Mouse (Mus musculus): ENCODE results near the gene Arhgap22.

The Arhgap22 gene

DNA sequence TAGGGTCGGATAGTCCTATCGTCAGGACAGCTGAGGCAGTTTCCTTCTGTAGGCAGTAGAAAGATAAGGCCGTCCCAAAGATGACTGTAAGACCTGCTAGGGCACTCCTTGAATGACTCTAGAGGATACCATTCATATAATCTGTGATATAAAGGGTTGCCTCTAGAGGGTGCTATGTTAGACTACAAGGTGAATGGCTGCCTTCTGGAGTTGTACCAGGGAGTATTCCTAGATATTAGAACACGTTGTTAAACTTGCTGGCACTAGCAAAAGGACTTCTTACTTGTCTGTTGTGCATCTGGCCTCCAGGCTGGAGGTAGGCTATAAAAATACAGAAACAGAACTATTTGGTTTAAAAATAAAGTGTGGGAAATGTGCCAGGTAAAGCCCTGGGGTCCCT lies 117.2 kb downstream of the Arhgap22 start:
- no peak for DNase-seq (ENCODE audit: low read depth, low spot score)

DNA sequence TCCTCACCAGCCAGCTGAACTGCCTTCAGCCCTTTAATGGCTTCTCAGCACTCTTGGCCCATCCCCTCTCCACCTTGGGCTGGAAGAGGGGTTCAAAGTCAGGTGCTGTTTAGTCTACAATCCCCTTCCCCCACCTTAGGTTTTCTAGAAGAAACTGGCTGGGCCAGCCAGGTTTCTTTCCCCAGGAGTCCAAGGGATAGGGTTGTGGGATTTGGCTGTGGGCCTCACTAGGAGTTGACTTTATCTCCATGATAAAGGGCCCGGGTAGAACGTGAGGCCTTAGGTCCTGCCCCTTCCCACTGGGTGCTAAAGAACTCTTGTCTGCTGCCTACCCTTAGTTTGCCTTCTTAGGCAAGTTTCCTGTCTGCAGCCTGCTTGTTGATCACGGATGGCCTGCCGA lies 117.8 kb downstream of the Arhgap22 start:
- no peak for DNase-seq (ENCODE audit: low read depth, low spot score)

DNA sequence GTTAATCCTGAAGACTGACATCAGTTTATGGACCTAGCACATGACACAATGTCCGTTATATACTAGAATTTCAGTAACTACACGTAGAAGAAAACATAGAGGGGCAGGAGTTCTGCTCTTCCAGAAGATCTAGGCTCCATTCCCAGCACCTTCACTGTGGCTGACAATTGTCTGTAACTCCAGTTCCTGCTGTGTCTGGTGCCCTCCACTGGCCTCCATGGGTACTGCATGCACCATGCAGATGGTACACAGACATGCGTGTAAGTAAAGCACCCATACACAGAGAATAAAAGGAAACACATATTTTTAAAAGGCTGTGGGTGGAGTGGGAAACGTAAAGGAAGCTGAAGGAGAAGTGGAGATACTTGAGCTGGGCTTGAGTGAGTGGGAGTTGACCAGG lies 120.0 kb downstream of the Arhgap22 start:
- no peak for DNase-seq (ENCODE audit: low read depth, low spot score)

DNA sequence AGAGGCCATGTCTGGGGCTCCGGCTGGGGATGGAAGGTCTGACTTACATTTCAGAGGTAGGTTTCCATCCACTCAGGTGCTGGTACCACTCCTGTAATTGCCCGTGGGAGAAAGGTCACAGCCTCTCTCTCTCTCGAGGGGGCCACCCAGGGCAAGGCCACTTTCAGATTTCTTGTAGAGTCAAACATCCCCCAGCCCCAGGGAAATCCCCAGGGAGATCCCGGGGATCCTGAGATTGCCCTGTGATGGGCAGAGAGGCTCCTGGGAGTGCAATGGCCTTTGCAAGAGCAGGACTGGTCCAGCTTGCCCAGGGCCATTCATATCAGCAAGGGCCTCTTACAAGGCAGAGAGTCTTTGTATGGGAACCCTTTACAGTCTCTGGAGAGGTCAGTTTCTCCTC lies 120.6 kb downstream of the Arhgap22 start:
- DNase-seq (ENCODE audit: low read depth, low spot score), result no peak

DNA sequence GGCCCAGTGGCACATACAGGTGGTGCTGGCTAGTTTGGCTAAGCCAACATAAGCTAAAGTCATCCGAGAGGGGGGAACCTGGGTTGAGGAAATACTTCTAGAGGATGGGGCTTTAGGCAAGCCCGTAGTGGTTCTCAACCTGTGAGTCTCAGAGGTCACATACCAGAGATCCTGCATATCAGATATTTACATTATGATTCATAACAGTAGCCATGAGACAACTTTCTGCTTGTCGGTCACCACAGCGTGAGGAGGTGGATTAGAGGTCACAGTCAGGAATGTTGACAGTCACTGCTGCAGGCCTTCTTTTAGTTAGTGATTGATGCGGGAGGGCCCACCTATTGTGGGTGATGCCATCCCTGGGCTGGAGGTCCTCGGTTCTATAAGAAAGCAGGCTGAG lies 121.9 kb downstream of the Arhgap22 start:
- DNase-seq (ENCODE audit: low read depth, low spot score), result no peak

DNA sequence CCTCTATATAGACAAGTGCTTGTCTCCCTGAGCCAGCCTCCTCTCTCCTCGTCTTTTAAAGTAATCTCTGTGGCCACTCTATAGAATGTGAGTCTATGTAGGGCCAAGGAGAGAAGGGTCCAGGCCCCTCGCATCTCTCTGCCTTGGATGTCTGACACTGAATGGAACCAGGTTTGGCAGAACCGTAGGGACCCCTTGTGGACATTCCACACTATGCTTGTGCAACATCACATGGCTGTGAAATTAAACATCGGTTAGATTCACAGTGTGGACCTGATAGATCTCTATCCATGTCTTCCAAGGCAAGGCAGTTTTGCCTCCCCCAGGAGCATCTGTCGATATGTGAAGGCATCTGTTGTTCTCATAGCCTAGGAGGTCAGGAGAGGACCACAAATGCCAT lies 124.9 kb downstream of the Arhgap22 start:
- DNase-seq (ENCODE audit: low read depth, low spot score), result no peak

DNA sequence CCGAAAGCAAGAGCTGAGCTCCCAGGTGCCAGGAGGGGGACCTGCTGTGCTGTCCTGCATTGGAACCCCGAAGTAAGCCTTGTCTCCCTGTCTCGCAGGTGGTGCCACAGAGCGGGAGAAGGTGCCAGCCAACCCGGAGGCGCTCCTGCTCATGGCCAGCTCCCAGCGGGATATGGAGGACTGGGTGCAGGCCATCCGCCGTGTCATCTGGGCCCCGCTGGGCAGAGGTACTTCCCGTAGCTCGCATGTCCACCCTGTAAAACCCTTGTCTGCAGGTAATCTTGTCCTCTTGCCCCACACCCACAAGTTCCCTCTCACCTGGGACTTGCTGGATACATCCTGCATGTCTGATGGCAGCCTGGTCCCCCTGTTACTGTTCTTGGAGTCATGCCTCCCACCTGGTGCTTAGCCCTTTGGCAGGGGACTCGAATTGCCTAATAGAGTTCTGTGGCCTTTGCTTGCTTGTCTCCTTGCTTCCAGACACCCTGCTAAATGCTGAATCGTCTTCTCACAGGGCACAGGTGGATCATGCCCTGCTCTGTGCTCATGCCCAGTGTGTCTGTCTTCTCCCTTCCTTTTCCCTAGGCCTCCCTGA lies 129.4 kb downstream of the Arhgap22 start:
- DNase-seq (ENCODE audit: low read depth, low spot score), result no peak

DNA sequence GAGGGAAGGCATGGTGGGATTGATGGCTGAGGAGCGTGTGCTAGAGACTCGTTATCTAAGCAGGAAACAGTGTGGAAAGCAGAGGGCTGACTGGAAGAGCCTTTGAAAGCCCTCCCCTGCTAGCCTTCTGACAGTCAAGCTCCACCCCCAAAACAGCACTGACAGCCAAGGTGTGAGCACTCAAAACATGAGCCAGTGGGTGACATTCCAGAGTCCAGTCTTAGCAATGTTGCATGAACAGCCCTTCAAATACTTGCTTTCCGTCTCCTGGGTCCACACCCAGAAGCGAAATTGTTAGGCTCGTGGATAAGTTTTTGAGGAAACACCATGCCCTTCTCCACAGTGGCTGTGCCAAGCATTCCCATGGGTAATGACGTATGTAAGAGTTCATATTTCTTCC lies 132.7 kb downstream of the Arhgap22 start:
- DNase-seq (ENCODE audit: low read depth, low spot score), result no peak

DNA sequence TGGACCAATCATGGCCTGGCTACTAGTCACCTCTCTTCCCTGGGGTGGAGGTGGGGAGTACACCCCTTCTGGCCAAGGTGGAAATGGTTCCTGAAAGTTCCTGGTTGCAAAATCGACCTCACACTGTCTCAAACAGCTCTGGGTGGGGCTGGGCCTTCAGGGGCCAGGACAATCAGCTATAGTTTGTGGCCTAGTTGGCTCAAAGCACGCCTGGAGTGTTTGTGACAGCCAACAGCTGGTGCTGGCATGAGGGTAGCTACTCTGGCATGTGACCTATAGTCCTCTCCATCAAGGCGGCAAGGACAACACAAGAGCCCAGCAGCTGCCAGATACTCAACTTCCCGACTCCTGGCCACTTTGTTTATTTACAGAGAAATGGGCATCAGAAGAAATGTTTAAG lies 133.9 kb downstream of the Arhgap22 start:
- no peak for DNase-seq (ENCODE audit: low read depth, low spot score)

DNA sequence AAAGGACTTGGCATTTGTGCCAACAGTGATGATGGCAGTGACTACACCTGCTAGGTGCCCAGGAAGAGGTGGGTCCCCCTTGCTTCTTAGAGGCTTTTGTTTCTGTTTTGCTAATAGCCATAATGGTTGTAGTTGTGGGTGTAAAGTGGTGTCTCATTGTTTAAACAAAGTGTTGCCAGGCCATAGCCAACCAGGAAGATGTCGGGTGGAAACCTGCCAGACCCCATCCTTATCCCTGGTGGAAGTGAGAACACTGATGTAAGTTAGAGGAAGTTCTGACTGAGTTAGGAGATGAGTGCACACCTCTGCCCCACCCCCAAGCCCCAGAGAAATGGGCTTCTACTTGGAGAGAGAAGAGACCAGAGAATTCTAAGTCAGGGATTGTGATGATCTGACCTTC lies 134.3 kb downstream of the Arhgap22 start:
- no peak for DNase-seq (ENCODE audit: low read depth, low spot score)

DNA sequence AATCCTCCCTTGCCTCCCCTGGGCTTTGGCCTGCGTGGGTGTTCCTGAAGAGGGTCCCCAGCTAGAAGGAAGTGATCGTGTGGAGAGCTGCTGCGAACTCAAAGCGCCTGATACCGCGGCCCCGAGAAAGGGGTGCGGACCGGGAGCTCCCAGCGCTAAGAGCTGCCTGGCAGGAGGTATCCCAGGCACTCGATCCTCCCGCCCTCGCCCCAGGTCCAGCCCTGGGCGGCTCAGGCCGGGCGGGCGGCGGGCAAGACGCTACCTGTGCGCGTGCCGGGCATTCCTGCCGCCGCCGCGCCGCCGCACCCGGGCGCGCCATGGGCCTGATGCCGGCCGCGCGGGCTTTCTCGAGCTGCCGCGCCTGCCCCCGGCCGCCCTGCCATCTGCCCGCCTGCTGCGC lies 137.2 kb downstream of the Arhgap22 start:
- DNase-seq (ENCODE audit: low read depth, low spot score), result no peak

DNA sequence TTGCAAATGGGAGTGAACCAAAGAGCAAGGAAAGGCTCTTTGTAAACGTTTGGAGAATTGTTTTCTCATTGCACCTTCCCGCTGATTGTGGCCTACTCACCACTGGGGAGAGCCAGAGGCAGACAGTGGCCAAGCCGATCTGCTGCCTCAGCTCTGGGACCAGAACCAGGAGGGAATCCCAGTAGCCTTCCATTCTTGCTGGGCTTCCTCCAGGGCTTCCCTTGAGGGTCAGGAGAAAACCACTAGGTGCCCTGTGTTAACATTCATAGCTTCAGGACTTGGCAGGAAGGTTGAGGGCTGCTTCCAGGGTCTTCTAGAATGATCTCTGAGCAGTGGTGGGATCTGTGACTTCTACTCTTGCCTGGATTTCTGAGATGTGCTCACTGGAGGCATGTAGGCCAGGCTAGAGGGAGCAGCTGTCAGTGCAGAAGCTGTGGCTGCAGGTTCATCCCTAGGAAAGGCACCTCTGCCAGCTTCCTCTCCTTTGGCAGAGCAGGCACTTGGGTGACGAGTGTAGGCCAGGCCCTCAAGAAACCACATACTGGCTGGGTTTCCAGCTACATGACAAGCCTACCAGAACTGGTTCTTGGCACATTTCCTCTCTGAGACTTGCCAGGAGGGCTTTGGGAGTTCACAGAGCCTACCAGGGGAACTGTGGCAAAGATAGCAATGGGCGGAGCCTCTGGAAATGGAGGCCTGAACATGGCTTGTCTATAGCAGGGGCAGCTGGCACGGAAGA lies 138.3 kb downstream of the Arhgap22 start:
- DNase-seq (ENCODE audit: low read depth, low spot score), result no peak

DNA sequence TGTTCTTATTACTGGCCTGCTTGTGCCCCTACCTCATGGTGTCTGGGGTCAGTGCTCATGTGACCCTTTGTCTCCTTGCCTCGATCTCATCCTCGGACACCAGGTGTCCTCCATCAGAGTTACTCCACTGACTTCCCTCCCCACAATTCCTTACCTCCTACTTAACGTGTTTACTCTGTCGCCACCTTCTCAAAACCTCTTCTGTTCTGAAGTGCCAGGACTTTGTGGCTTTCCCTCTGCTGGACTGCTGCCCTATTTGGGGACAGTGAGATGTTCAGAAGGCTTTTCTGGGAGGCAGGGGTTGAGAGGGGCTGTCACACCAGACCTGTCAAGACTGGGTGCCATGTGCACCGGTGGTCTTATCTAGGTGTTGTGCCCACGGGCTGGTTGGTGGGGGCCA lies 139.1 kb downstream of the Arhgap22 start:
- no peak for DNase-seq (ENCODE audit: low read depth, low spot score)

DNA sequence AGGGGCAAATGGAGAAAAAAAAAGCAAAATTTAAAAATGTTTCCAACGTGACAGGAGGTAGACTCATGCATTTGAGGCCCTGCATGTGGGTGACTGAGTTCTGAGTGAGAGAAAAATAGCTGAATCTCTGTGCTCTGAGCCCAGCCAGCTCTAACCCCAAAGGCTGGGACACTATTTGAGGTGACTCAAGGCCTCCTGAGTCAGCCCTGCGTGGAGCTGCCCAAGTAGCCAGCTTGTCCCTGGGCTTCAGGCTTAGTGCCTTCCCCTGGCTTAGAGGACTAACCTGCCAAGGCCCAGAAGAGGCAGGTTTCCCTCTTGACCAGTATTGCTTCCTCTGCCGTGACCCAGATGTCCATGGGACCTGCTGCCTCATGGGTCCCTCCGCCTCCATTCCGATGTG lies 141.4 kb downstream of the Arhgap22 start:
- DNase-seq (ENCODE audit: low read depth, low spot score), result no peak

DNA sequence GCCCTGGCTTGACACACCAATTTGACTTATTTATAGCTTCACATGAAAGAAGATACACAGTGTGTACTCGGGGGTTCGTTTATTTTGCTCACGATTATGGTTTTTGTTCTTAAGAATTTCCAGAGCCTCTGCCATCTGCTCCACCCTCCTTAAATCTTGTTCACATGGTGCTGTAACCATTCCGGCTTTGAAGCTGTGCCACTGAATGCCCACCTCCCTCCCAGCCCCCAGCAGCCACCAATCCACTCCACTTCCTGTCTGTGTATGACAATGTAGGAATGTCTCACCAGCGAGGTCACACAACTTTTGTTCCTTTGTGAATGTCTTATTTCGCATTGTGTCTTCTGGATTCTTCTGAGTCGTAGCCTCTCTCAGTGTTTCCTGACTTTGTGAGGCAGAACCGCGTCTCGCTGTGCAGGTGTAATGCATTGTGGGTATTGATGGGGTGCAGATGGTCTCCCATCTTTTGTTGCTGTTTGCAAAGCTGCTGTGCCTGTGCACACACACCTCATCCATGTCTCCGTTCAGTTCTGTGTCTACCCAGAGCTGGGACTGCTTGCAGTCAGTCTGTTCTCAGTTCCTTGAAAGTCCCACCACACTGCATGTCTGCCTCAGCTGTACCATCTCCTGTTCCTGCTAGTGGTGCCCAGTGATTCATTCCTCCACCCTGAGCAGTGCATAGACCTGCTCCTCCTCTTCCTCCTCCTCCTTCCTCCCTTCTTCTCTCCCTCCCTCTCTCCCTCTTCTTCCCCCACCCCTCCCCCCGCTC lies 144.0 kb downstream of the Arhgap22 start:
- DNase-seq (ENCODE audit: low read depth, low spot score), result no peak

DNA sequence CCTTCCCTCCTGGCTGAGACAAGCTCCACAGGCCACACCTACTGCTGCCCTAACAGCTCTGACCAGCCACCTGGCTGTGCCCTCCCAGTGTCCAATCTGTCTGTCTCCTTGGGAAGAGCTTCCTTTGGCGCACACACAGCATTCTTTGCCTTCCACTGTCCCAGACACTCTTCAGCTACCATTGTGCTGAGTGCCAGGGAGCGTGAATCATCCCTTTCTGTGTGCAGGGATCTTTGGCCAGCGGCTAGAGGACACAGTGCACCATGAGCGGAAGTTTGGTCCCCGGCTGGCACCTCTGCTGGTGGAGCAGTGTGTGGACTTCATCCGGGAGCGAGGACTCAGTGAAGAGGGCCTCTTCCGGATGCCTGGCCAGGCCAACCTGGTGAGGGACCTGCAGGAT lies 145.1 kb downstream of the Arhgap22 start:
- no peak for DNase-seq (ENCODE audit: low read depth, low spot score)

DNA sequence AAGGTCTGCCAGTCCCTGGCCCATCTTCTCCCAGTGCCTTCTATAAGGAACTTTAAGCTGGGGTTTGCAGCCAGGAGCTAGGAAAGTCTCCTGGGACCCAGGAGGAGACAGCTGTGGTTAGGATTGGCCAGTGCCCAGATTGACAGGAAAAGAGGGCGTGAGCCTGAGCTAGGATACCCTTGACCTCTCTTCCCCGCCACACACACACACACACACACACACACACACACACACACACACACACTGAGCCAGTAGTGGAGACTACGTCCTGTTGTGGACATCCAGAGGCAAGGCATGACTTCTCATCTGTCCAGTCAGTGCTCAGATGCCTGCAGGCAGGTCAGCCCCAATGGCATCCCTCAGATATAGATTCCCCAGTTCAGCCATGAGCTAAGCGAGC lies 147.7 kb downstream of the Arhgap22 start:
- DNase-seq (ENCODE audit: low read depth, low spot score), result no peak

DNA sequence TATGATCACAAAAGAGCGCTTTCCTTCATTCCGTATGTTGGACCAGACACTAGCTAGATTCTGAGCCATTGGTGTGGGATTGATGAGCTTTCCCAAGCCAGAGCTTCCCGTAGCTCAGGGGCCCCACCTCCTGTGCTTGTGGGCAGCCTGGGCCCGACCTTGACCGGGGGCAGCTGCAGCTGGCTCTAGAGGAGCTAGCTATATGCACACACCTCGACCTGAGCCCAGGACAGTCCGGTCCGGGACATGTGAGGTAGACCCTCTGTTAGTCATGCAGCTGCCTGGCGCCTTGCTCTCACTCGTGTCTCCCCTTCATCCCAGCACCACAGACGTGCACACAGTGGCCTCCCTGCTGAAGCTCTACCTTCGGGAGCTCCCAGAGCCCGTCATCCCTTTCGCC lies 148.3 kb downstream of the Arhgap22 start:
- DNase-seq (ENCODE audit: low read depth, low spot score), result no peak

DNA sequence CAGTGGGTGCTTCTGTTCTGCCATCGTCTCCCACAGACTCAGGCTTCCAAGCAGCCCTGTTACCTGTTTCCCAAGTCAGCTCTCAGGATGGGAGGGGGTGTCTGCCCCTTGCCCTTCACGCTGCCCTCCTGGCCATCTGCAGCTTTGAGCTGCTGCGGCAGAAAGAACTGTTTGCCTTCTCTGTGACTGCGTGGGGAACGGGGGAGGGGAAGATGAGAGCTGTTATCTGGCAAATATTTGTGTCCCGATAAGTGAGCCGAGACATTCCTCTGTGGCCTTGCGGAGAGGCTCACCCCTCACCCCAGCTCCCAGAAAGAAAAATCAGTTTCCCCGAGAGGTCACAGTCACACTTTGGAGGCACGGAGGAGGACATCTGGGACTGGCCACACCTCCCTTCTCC lies 149.0 kb downstream of the Arhgap22 start:
- no peak for DNase-seq (ENCODE audit: low read depth, low spot score)

DNA sequence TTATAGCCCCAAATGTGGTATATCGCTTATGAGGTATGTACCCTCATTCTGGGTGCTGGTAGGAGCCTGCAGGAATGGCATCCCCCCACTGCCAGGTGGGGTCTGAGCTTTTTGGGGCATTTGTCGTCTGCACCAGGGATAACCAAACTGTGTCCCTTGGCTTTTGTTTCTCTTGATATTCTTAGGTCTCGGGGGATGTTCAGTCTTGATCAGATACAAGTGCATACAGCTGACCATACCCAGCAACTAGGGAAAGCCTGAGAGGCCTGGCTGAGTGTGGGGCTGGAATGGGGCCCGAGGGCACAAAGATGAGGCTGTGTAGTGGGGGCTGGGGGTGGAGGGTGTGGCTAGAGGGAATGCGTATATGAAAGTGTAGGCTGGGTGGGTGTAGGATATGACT lies 149.8 kb downstream of the Arhgap22 start:
- DNase-seq (ENCODE audit: low read depth, low spot score), result no peak

DNA sequence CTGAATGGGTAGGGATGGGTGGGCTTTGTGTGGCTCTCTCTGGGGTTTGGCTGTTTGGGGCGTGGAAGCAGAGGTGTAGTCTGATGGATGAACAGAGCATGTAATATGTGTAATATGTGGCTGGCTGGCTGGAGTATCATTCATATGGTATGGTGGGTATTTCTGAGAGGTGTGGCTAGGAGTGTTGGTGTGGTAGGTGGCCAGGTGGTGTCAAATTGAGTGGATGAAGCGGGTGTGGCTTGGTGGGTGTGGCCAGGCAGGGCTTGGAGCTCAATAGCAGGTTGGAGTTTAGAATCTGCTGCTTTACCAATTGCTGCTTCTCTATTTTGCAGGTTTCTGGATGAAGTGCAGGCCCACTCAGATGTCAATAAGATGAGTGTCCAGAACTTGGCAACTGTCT lies 150.2 kb downstream of the Arhgap22 start:
- DNase-seq (ENCODE audit: low read depth, low spot score), result no peak

DNA sequence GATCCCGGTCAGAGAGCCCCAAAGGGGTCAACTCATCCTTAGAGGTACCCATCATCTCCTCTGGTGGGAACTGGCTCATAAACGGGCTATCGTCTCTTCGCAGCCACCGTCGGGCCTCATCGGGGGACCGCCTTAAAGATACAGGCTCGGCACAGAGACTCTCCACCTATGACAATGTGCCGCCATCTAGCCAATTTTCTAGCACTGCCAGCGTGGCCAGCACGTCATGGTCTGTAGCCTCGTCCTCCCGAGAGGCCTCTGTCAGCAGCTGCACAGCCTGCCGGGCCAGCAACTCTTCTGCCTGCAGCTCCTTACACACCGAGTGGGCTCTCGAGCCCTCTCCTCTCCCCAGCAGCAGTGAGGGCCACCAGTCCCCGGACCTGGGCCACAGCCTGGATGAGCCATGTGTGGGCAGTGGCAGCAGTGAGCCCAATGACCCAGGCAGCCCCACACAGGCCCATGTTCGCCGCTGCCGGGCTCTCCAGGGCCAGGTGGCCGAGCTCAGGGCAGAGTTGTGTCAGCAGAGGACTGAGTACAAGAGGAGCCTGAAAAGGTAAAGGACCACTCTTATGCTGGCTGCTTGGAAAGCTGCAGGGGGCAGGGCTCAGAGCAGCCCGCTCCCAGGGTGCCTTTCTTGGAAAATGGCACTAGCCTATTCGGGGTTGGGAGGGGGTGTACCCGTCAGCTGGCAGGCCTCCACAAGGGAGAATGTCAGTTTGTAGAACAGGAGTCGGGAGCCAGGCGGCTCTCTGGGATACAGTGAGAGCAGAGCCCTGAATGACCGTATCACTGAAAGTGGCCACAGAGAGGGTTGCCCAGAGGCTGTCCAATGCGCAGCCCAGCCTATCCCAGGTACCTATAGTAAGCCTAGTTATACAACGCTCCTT lies 153.3 kb downstream of the Arhgap22 start:
- no peak for DNase-seq (ENCODE audit: low read depth, low spot score)

Data from retina, adult 2 months (tissue).